Mouse (Mus musculus) G1E-ER4 (cell line): Measurements from ENCODE around the gene Eml3. TPM values are rescaled to one million over a fixed set of nuclear protein-coding genes. Genes with fewer than 3 reads are reported as not detected.

Experiments
- GATA1 ChIP-seq: IDR thresholded peaks from one replicate; pipeline ENCODE4 v1.8.0; 2012; ENCODE audit warnings: low read length, inconsistent platforms
- polyA plus RNA-seq: library from polyadenylated mRNA; stranded (reverse); fragments of >175 nt; gene quantifications from 2 replicates; pipeline ENCODE4 v1.2.3, GENCODE M21; 2012

The Eml3 gene
- polyA plus RNA-seq, 1 experiment: 115 TPM

DNA sequence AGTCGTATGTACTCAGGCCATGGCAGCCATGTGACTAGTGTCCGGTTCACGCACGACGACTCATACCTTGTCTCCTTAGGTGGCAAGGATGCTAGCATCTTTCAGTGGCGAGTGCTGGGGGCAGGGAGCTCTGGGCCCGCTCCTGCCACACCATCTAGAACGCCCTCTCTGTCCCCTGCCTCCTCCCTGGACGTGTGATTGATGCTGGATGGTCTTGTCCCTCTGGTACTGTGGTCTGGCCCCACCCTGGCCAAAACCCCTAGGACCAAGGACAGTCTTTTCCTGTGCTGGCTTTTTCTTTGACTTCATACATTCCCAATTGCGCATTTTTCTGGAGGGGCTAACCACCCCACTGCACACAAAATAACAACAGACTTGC lies 11.8 kb downstream of the Eml3 start:
- no peak for TF ChIP-seq GATA1

GRCm38 (mm10) chr19:8941515-8942217 lies 12.3 kb downstream of the Eml3 start, which contains the start of gene Mta2:
TSS of gene Mta2 (plus strand) at chr19:8941875.
- TF ChIP-seq GATA1: no peak

GRCm38 (mm10) chr19:8942276-8942964 lies 13.1 kb downstream of the Eml3 start:
- TF ChIP-seq GATA1: no peak

DNA sequence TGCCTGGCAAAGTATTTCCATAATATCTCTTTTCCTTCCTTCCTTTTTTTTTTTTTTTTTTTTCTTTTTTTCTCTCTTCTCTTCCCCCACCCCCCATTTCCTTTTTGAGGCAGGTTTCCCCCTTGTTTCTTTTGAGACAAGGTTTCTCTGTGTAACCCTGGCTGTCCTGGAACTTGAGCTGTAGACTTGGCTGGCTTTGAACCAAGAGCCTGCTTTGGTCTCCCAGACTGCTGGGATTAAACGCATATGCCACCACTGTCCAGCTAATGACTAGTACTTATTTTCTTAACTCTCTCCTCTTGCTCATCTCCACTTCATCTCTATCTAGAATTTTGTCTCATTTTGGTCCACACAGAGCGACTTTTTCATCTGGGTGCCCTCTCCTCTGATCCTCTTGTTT lies 13.7 kb downstream of the Eml3 start:
- no peak for TF ChIP-seq GATA1

- TF ChIP-seq GATA1: no peak
Observed at GRCm38 (mm10) chr19:8944062-8944461, 14.7 kb downstream of the Eml3 start.

DNA sequence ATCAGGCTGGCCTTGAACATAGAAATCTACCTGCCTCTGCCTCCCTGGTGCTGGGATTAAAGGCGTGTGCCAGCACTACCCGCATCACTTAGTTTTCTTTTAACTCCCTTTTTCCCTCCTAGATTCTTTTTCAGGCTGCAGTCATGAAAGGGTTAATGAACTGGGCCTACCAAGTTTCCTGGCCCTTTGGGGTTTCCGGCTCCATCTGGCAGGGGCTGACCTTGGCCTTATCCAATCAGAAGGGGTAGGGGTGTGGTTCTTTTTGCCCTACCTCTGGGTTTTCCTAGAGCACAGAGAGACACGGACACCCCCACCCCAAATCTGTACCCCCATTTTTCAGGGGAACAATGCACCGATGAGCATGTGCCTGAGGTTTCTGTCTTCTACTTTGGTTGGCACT lies 15.4 kb downstream of the Eml3 start:
- TF ChIP-seq GATA1: no peak

DNA sequence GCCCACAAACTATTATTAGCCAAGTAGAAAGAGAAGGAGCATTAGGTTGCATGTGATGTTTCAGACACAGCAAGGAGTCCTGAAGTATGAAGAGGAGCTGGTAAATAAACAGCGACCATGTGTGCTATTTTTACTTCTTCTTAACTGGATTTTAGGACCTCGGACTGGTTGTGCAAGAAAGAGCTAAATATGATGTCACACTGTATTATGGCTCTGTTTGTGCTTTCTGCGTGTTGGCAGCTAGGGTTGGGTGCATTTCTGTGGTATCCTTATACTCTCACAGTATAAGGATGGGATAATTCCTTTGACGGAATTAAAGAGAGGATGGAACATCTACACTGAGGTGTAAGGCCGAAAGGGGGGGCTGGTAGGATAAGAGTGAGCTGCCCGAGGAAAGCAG lies 15.9 kb downstream of the Eml3 start:
- no peak for TF ChIP-seq GATA1

GRCm38 (mm10) chr19:8946929-8947328 lies 17.6 kb downstream of the Eml3 start:
- TF ChIP-seq GATA1: no peak

- TF ChIP-seq GATA1: no peak
Observed at GRCm38 (mm10) chr19:8950190-8950589, 20.8 kb downstream of the Eml3 start.

DNA sequence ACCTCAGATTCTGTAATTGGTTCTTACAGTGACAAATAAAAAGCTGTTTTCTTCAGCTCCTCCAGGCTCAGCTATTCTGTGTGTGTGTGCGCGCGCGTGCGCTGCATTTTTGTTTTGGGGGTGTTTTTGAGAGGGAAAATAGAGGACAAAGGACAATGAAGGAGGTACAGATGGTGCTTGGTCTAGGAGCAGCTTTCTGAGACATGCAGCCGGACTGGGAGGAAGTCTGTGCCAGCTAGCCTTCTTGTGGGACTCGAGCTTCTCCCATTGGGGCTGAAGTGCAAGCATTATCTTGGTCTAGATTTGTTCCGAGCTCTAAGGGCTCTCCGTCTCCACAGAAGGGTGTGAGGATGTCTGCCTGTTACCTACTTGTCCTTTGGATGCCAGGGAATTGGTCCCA lies 22.9 kb downstream of the Eml3 start:
- TF ChIP-seq GATA1: no peak

DNA sequence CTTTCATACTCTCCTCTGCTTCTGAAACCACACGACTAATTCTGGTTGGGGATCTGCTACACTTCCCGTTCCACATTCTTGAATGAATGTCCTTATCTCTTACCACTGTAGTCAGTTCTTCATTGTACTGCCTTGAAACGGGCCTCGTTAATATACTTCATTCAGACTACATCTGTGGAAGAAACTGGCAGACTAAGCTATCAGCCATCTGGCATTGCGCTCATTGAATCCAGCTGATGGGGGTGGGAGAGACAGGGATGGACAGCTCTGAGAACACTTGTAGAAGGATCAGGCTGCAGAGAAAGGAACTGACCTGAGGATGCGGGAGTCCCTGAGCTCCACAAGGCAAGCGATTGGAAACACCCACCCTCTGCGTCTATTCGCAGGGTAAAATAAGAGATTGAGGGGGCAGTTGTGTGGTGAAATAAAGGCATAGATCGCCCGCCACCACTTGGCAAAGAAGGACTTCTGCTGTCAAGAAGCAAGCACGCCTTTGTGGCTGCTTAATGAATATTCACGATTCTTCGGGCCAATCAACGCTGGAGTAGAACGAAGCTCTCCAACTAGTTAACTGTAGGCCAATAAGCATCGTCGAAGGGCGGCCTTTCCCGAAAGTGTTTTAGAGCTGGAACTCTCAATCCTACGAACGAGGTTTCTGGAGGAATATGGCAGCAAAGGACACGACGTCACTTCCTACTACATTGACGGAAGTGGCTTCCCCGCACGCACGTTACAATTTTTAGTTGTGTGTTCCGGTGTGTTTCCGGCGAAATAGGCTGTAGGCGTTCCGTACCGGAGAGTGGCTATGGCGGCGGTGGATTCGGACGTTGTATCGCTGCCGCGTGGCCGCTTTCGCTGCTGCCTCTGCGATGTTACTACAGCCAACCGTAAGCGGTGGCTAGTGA lies 24.0 kb downstream of the Eml3 start, which contains the start of gene Tut1:
TSS of gene Tut1 (plus strand) at position 713 of the 905 bp plus-strand sequence.
- TF ChIP-seq GATA1: no peak

GRCm38 (mm10) chr19:8954171-8954570 lies 24.8 kb downstream of the Eml3 start:
- TF ChIP-seq GATA1: no peak

DNA sequence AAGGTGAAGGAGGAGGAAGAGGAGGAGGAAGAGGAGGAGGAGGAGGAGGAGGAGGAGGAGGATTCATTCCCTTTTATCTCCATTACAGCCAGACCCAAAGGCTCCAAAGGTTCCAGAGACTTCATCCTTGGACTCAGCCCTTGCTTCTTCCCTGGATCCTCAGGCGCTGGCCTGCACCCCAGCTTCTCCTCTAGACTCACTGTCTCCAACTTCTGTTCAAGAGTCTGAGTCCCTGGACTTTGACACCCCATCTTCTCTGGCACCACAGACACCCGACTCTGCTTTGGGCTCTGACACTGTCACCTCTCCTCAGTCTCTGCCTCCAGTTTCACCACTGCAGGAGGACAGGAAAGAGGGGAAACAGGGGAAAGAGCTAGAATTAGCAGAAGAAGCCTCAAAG lies 32.9 kb downstream of the Eml3 start:
- no peak for TF ChIP-seq GATA1

GRCm38 (mm10) chr19:8965075-8965474 lies 35.7 kb downstream of the Eml3 start:
- TF ChIP-seq GATA1: no peak

DNA sequence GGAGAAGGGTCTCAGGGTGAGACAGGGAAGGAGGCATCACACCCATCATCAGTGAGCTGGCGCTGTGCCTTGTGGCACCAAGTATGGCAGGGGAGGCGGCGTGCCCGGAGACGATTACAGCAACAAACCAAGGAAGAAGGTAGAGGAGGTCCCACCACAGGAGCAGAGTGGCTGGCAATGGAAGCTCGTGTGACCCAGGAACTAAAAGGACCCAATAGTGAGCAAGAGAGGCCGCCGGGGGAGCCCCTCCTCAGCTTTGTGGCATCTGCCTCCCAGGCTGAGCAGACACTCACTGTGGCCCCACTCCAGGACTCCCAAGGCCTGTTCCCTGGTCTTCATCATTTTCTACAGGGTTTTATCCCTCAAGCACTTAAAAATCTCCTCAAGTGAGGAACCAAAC lies 36.4 kb downstream of the Eml3 start:
- no peak for TF ChIP-seq GATA1

DNA sequence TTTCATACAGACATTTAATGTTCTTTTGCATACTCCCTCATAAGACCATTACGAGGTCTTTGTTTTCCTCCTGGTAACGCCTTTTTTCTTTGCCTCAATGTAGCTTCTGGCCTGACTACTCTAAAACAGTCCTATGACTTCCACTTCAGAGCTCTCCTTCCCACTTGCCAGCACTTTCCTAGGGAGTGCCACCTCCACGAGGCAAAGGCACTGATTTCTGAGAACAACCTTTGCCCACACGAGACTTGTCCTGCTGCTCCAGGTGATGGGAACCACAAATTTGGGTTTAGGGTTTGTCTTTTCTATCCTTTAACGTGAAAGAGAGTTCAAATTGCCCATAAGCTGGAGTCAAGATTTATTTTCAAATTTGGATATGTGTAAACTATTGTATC lies 36.8 kb downstream of the Eml3 start:
- no peak for TF ChIP-seq GATA1
